Mouse (Mus musculus) large intestine, adult 2 months (tissue): ENCODE results near the gene Dnajc22. TPM values are rescaled to one million over a fixed set of nuclear protein-coding genes. Genes with fewer than 3 reads are reported as not detected.

Experiments used
- polyA plus RNA-seq: library from polyadenylated mRNA; depleted of rRNA; stranded (reverse); fragments of >200 nt; gene quantifications from 2 replicates; pipeline ENCODE4 v1.2.3, GENCODE M21; 2012; rRNA removed

The Dnajc22 gene
- polyA plus RNA-seq, 1 experiment, result 45.8 TPM

Other genes with a start within 250 kb of the Dnajc22 start
- 21.6 and 25.9 TPM in 2 replicates for gene Kmt2d, start 222.0 kb upstream of the Dnajc22 start, polyA plus RNA-seq
- gene Rhebl1, start 198.6 kb upstream of the Dnajc22 start, polyA plus RNA-seq, result 14.8 and 17.5 TPM in 2 replicates
- gene Dhh, start 194.6 kb upstream of the Dnajc22 start, polyA plus RNA-seq, result 0.48 and 0.63 TPM in 2 replicates
- gene Lmbr1l, start 174.9 kb upstream of the Dnajc22 start, polyA plus RNA-seq, result 65.8 and 140 TPM in 2 replicates
- gene Tuba1b, start 158.6 kb upstream of the Dnajc22 start, polyA plus RNA-seq, result 848 and 981 TPM in 2 replicates
- gene Gm49450, start 139.6 kb upstream of the Dnajc22 start, polyA plus RNA-seq, result 0.55 and 6.2 TPM in 2 replicates
- 131 and 155 TPM in 2 replicates for gene Tuba1a, start 139.5 kb upstream of the Dnajc22 start, polyA plus RNA-seq
- gene Tuba1c, start 63.3 kb upstream of the Dnajc22 start, polyA plus RNA-seq, result 408 and 423 TPM in 2 replicates
- gene Prph, start 38.0 kb upstream of the Dnajc22 start, polyA plus RNA-seq, result 6.1 and 9.1 TPM in 2 replicates
- 13.2 and 13.4 TPM in 2 replicates for gene Troap, start 18.6 kb upstream of the Dnajc22 start, polyA plus RNA-seq
- gene C1ql4, start 5.4 kb upstream of the Dnajc22 start, polyA plus RNA-seq, result not detected in 2 replicates
- 6.1 and 6.6 TPM in 2 replicates for gene Spats2, start 32.7 kb downstream of the Dnajc22 start, polyA plus RNA-seq
- gene Kcnh3, start 131.7 kb downstream of the Dnajc22 start, polyA plus RNA-seq, result 3.9 and 4.7 TPM in 2 replicates
- 81.5 and 94.7 TPM in 2 replicates for gene Mcrs1, start 158.8 kb downstream of the Dnajc22 start, polyA plus RNA-seq
- gene Prpf40b, start 201.9 kb downstream of the Dnajc22 start, polyA plus RNA-seq, result 19.0 and 20.6 TPM in 2 replicates
- not detected in 2 replicates for gene Fam186b, start 202.7 kb downstream of the Dnajc22 start, polyA plus RNA-seq